In genomic region chr1:51934176-51934924, GRCm38 (mm10) we compare ENCODE assay signal across 11 mouse cellular contexts. TPM values are rescaled to one million over a fixed set of nuclear protein-coding genes. Genes with fewer than 3 reads are reported as not detected.
DNase-seq lines count a peak whose midpoint lies in the region; ATAC-seq and TF ChIP-seq lines count a peak whose summit lies in the region.
"Had no signal": no experiment of that assay in that cellular context is flagged by ENCODE, and none has a peak within 500 bp of the region (broad histone marks: within the 10 kb centered on the region; RNA-seq: fewer than 3 reads in every experiment).

No protein-coding gene starts in this region.

- no peak overlapping the region for H3K9ac ChIP-seq in liver, adult 2 months (ENCODE audit: low read depth, low read length)
- H3K9ac ChIP-seq: forebrain, embryonic 15.5 days had no signal

- peaks cover 7% of the 10 kb centered on the region; the same call in 1 of the 2 replicates for H3K4me1 ChIP-seq in liver, adult 2 months (ENCODE audit: control insufficient read depth, insufficient read depth, low read length)
- H3K4me1 ChIP-seq in cerebellum, adult 2 months (ENCODE audit: control insufficient read depth, insufficient read depth, low read length) = no peaks in the 10 kb centered on the region
- H3K4me1 ChIP-seq: forebrain, embryonic 15.5 days had no signal

- H3K27ac ChIP-seq in liver, adult 2 months (replicated peaks; ENCODE audit: insufficient read depth, low read depth, low read length) = no peak overlapping the region
- H3K27ac ChIP-seq in cerebellum, adult 2 months (ENCODE audit: insufficient read depth, low read length) = no peak overlapping the region
- H3K27ac ChIP-seq: forebrain, embryonic 15.5 days; kidney, postnatal 0 days had no signal

- H3K36me3 ChIP-seq in liver, adult 2 months (ENCODE audit: control insufficient read depth, insufficient read depth, low read length) = no peaks in the 10 kb centered on the region
- H3K36me3 ChIP-seq: forebrain, embryonic 15.5 days had no signal

- no peaks in the 10 kb centered on the region for H3K79me2 ChIP-seq in liver, adult 2 months (ENCODE audit: control insufficient read depth, insufficient read depth, low read length)

- peak; percentile 84 for ATAC-seq in inflammation-experienced regulatory T-cells, adult 6 months
- peak; percentile 72 for ATAC-seq in megakaryocyte-erythroid progenitor cell, adult 5-6 weeks (replicated peaks; ENCODE audit: low FRiP score, low TSS enrichment, poor library complexity, severe bottlenecking)
- ATAC-seq: forebrain, embryonic 15.5 days had no signal

- no peak for TF ChIP-seq CTCF in liver, adult 2 months (IDR thresholded peaks at IDR 0.05; ENCODE audit: low read depth, low read length)
- no peak for TF ChIP-seq CTCF in cerebellum, adult 2 months (IDR thresholded peaks at IDR 0.05; ENCODE audit: borderline replicate concordance, insufficient read depth, low read depth, low read length)

- H3K27me3 ChIP-seq in liver, adult 2 months (ENCODE audit: control insufficient read depth, insufficient read depth, low read length) = no peaks in the 10 kb centered on the region
- no peaks in the 10 kb centered on the region for H3K27me3 ChIP-seq in cerebellum, adult 2 months (ENCODE audit: control insufficient read depth, insufficient read depth, low read length)
- H3K27me3 ChIP-seq: forebrain, embryonic 15.5 days had no signal

- TF ChIP-seq POLR2A in liver, adult 2 months (IDR thresholded peaks at IDR 0.05; ENCODE audit: extremely low read depth, insufficient read depth, low read length) = no peak
- no peak for TF ChIP-seq POLR2A in cerebellum, adult 2 months (IDR thresholded peaks at IDR 0.05; ENCODE audit: borderline replicate concordance, insufficient read depth, low read length)

- DNase-seq in liver, adult 2 months (ENCODE audit: extremely low read depth, low read depth, low spot score) = peak; percentile 34
- no peak for DNase-seq in liver
- peak; percentile 30 for DNase-seq in thymus, postnatal 4 days
- DNase-seq in cerebellum, adult 2 months = no peak
- DNase-seq in adrenal gland, postnatal 4 days (ENCODE audit: low spot score in 2 of 2) = no peak
- no peak for DNase-seq in urinary bladder, adult 2 months (ENCODE audit: low spot score)
- DNase-seq: cerebellum, postnatal 14 days had no signal

- 76% methylated on average over 11 of the region's 11 CpGs for WGBS in liver, adult 2 months
- whole genome bisulfite sequencing in cerebellum, adult 2 months = 66% methylated on average over 11 of the region's 11 CpGs

- no peak overlapping the region for H3K4me3 ChIP-seq in liver, adult 2 months (ENCODE audit: insufficient read depth, low read depth, low read length)
- no peak overlapping the region for H3K4me3 ChIP-seq in cerebellum, adult 2 months (replicated peaks; ENCODE audit: insufficient read depth, low read depth, low read length)
- H3K4me3 ChIP-seq: forebrain, embryonic 15.5 days had no signal

RNA-seq across cellular contexts. Expression of gene Myo1b, which starts 18.5 kb away (rescaled TPM):
- 158 and 176 TPM in 2 replicates for total RNA-seq in liver, adult 2 months (2014; rRNA removed)
- polyA plus RNA-seq in liver, adult 2 months (2012; rRNA removed) = 35.1 and 41.7 TPM in 2 replicates
- polyA plus RNA-seq in inflammation-experienced regulatory T-cells, adult 6 months (2017; shearing (Covaris generic)) = 1 to 10 TPM in 1 of 3 experiments, under 1 TPM in 1, not detected in 1; 0.41 to 1.3 TPM
- total RNA-seq in megakaryocyte-erythroid progenitor cell, adult 5-6 weeks (2014; fragmentation: Nextera tagmentation) = not detected in 2 replicates
- total RNA-seq in megakaryocyte-erythroid progenitor cell, adult 5-6 weeks (2017) = not detected in 2 replicates
- 8.6 and 10.2 TPM in 2 replicates for polyA plus RNA-seq in cerebellum, adult 2 months (2012; rRNA removed)
- 10 to 100 TPM; 79.8 to 88.2 TPM for total RNA-seq in adrenal gland, postnatal 4 days (2021)
- polyA plus RNA-seq in urinary bladder, adult 2 months (2012; rRNA removed) = 28.2 and 28.9 TPM in 2 replicates

RNA-seq across cellular contexts. Expression of gene Stat4, which starts 52.6 kb away (rescaled TPM):
- total RNA-seq in liver, adult 2 months (2014; rRNA removed) = 0.46 and 0.67 TPM in 2 replicates
- polyA plus RNA-seq in liver, adult 2 months (2012; rRNA removed) = 0.02 and 0.24 TPM in 2 replicates
- polyA plus RNA-seq in inflammation-experienced regulatory T-cells, adult 6 months (2017; shearing (Covaris generic)) = 100 to 1,000 TPM; 154 to 191 (median 177) TPM
- 9.1 and 12.6 TPM in 2 replicates for total RNA-seq in megakaryocyte-erythroid progenitor cell, adult 5-6 weeks (2014; fragmentation: Nextera tagmentation)
- total RNA-seq in megakaryocyte-erythroid progenitor cell, adult 5-6 weeks (2017) = 5.1 and 9.6 TPM in 2 replicates
- 0.03 and 0.05 TPM in 2 replicates for polyA plus RNA-seq in cerebellum, adult 2 months (2012; rRNA removed)
- under 1 TPM; 0.65 to 0.67 TPM for total RNA-seq in adrenal gland, postnatal 4 days (2021)
- 0.85 and 0.94 TPM in 2 replicates for polyA plus RNA-seq in urinary bladder, adult 2 months (2012; rRNA removed)

Comparison
In these comparisons a context has a peak if more than half of its experiments do, and no peak if none do; other contexts are left out.
1. DNase-seq: peak in liver, adult 2 months (single experiment) and thymus, postnatal 4 days (single experiment); none in liver (single experiment), cerebellum, adult 2 months (0 of 2), adrenal gland, postnatal 4 days (0 of 2) and urinary bladder, adult 2 months (single experiment).
2. RNA of gene Stat4, which starts 52.6 kb away (polyA plus RNA-seq): 154 to 191 TPM in inflammation-experienced regulatory T-cells, adult 6 months; 0.85 to 0.94 TPM in urinary bladder, adult 2 months, 0.03 to 0.05 TPM in cerebellum, adult 2 months and 0.02 to 0.24 TPM in liver, adult 2 months; every median in the first group is over 10 times any median in the second.